Mouse (Mus musculus) liver, postnatal 0 days (tissue): ENCODE results near the gene Hoxb5.

Experiments used
- CTCF ChIP-seq: sonication (generic); IDR thresholded peaks from 2 replicates; pipeline ENCODE4 v1.5.1; 2016; ENCODE audit warnings: antibody characterized with exemption, low read depth
- EP300 ChIP-seq: IDR thresholded peaks from 2 replicates; pipeline ENCODE4 v1.6.1; 2016; ENCODE audit warnings: antibody characterized with exemption, low read depth, mild to moderate bottlenecking

GRCm38 (mm10) chr11:96305505-96306182, 2.5 kb downstream of the Hoxb5 start:
- TF ChIP-seq CTCF (no peak), EP300 (no peak)
